ENCODE assay signal across 8 mouse cellular contexts in genomic region chr4:117288927-117289801, GRCm38 (mm10). TPM values are rescaled to one million over a fixed set of nuclear protein-coding genes. Genes with fewer than 3 reads are reported as not detected.
DNase-seq lines count a peak whose midpoint lies in the region; ATAC-seq and TF ChIP-seq lines count a peak whose summit lies in the region.

No protein-coding gene starts in this region.

- under 1% methylated on average over 53 of the region's 80 CpGs for WGBS in heart, embryonic 11.5 days (ENCODE audit: insufficient replicate concordance)
- under 1% methylated on average over 66 of the region's 80 CpGs for WGBS in kidney, embryonic 15.5 days
- 1% methylated on average over 79 of the region's 80 CpGs for WGBS in liver, embryonic 15.5 days (ENCODE audit: insufficient replicate concordance)
- under 1% methylated on average over 58 of the region's 80 CpGs for WGBS in stomach, embryonic 15.5 days

- ATAC-seq in CD4-positive, CD25-positive, alpha-beta regulatory T cell, adult 4 months, result peak; percentile 81
- peak; percentile 89 for ATAC-seq in heart, embryonic 11.5 days (replicated peaks; ENCODE audit: insufficient number of reproducible peaks, low FRiP score, low TSS enrichment)
- ATAC-seq in kidney, embryonic 15.5 days (replicated peaks; ENCODE audit: low FRiP score), result peak; percentile 97
- peak; percentile 84 for ATAC-seq in liver, embryonic 15.5 days (ENCODE audit: insufficient read depth)
- ATAC-seq in stomach, embryonic 15.5 days (ENCODE audit: insufficient read depth, low FRiP score, low read depth), result peak; percentile 93

- H3K4me1 ChIP-seq in embryonic fibroblast, embryonic 13.5 days (ENCODE audit: control insufficient read depth, insufficient read depth, low read length), result peaks cover under 1% of the 10 kb centered on the region; the same call in 1 of the 2 replicates
- H3K4me1 ChIP-seq in heart, embryonic 11.5 days (ENCODE audit: control insufficient read depth, insufficient read depth, low read length), result peaks cover 26% of the 10 kb centered on the region
- H3K4me1 ChIP-seq in kidney, embryonic 15.5 days, result peaks cover 31% of the 10 kb centered on the region
- peaks cover 30% of the 10 kb centered on the region for H3K4me1 ChIP-seq in liver, embryonic 15.5 days (replicated peaks)
- peaks cover 17% of the 10 kb centered on the region for H3K4me1 ChIP-seq in stomach, embryonic 15.5 days

- H3K4me2 ChIP-seq in heart, embryonic 11.5 days, result peak overlapping the region; percentile 87
- H3K4me2 ChIP-seq in kidney, embryonic 15.5 days, result peak overlapping the region; percentile 67
- peak overlapping the region; percentile 93 for H3K4me2 ChIP-seq in liver, embryonic 15.5 days
- H3K4me2 ChIP-seq in stomach, embryonic 15.5 days, result peak overlapping the region; percentile 78

- peak; percentile 85 for DNase-seq in brain, adult 2 months (ENCODE audit: low read depth, low spot score)
- peak; percentile 87 for DNase-seq in neural tube, embryonic 10.5 days (ENCODE audit: extremely low spot score, low spot score)

- no peak for TF ChIP-seq CTCF in embryonic fibroblast, embryonic 13.5 days (IDR thresholded peaks at IDR 0.05; ENCODE audit: borderline replicate concordance, insufficient read depth, low read length)

- no peaks in the 10 kb centered on the region for H3K9me3 ChIP-seq in heart, embryonic 11.5 days (replicated peaks; ENCODE audit: control insufficient read depth, low read length)
- no peaks in the 10 kb centered on the region for H3K9me3 ChIP-seq in kidney, embryonic 15.5 days (replicated peaks)
- H3K9me3 ChIP-seq in liver, embryonic 15.5 days (replicated peaks), result no peaks in the 10 kb centered on the region
- no peaks in the 10 kb centered on the region for H3K9me3 ChIP-seq in stomach, embryonic 15.5 days

- H3K27me3 ChIP-seq in heart, embryonic 11.5 days (ENCODE audit: control insufficient read depth, insufficient read depth, low read length), result no peaks in the 10 kb centered on the region
- H3K27me3 ChIP-seq in kidney, embryonic 15.5 days, result peaks cover 7% of the 10 kb centered on the region; the same call in 1 of the 2 replicates
- H3K27me3 ChIP-seq in liver, embryonic 15.5 days, result no peaks in the 10 kb centered on the region
- no peaks in the 10 kb centered on the region for H3K27me3 ChIP-seq in stomach, embryonic 15.5 days (replicated peaks)

- peak overlapping the region; percentile 97 for H3K4me3 ChIP-seq in embryonic fibroblast, embryonic 13.5 days (ENCODE audit: insufficient read depth, low read length)
- H3K4me3 ChIP-seq in heart, embryonic 11.5 days (ENCODE audit: low read depth, low read length), result peak overlapping the region; percentile 80
- peak overlapping the region; percentile 80 for H3K4me3 ChIP-seq in kidney, embryonic 15.5 days (replicated peaks)
- peak overlapping the region; percentile 83 for H3K4me3 ChIP-seq in liver, embryonic 15.5 days (replicated peaks)
- H3K4me3 ChIP-seq in stomach, embryonic 15.5 days (replicated peaks), result peak overlapping the region; percentile 76

- peak overlapping the region; percentile 90 for H3K9ac ChIP-seq in heart, embryonic 11.5 days (ENCODE audit: low read depth, low read length)
- H3K9ac ChIP-seq in kidney, embryonic 15.5 days, result peak overlapping the region; percentile 67
- H3K9ac ChIP-seq in liver, embryonic 15.5 days, result peak overlapping the region; percentile 72
- peak overlapping the region; percentile 43 for H3K9ac ChIP-seq in stomach, embryonic 15.5 days

- peak; percentile 70 for TF ChIP-seq POLR2A in embryonic fibroblast, embryonic 13.5 days (IDR thresholded peaks at IDR 0.05; ENCODE audit: low read depth, low read length)

- peak overlapping the region; percentile 66 for H3K27ac ChIP-seq in embryonic fibroblast, embryonic 13.5 days (ENCODE audit: insufficient read depth, low read length)
- H3K27ac ChIP-seq in heart, embryonic 11.5 days (ENCODE audit: low read depth, low read length), result peak overlapping the region; percentile 97
- peak overlapping the region; percentile 97 for H3K27ac ChIP-seq in kidney, embryonic 15.5 days
- H3K27ac ChIP-seq in liver, embryonic 15.5 days (replicated peaks), result peak overlapping the region; percentile 91
- H3K27ac ChIP-seq in stomach, embryonic 15.5 days, result peak overlapping the region; percentile 96

- peaks cover 11% of the 10 kb centered on the region for H3K36me3 ChIP-seq in heart, embryonic 11.5 days (ENCODE audit: control insufficient read depth, insufficient read depth, low read length)
- H3K36me3 ChIP-seq in kidney, embryonic 15.5 days, result peaks cover 32% of the 10 kb centered on the region
- peaks cover 39% of the 10 kb centered on the region for H3K36me3 ChIP-seq in liver, embryonic 15.5 days (replicated peaks)
- H3K36me3 ChIP-seq in stomach, embryonic 15.5 days, result peaks cover 22% of the 10 kb centered on the region

RNA-seq across cellular contexts. Expression of gene Armh1, which starts 37.2 kb away (rescaled TPM):
- not detected for polyA plus RNA-seq in CD4-positive, CD25-positive, alpha-beta regulatory T cell, adult 4 months (2017; shearing (Covaris generic))
- 0.35 TPM in 1 of 2 replicates, not detected in the other for polyA plus RNA-seq in embryonic fibroblast, embryonic 13.5 days (2011; ENCODE audit: insufficient read length, low read depth, missing spikeins)
- 0.14 TPM in 1 of 2 replicates, not detected in the other for polyA plus RNA-seq in heart, embryonic 11.5 days (2014; fragmentation: Nextera tagmentation; extraction: Ambion mirVana)
- 0.12 and 0.38 TPM in 2 replicates for polyA plus RNA-seq in kidney, embryonic 15.5 days (2015; fragmentation: Nextera tagmentation; extraction: Ambion mirVana)
- polyA plus RNA-seq in liver, embryonic 15.5 days (2015; fragmentation: Nextera tagmentation; extraction: Ambion mirVana), result 0.12 TPM in 1 of 2 replicates, not detected in the other
- 0.32 and 0.46 TPM in 2 replicates for polyA plus RNA-seq in stomach, embryonic 15.5 days (2015; fragmentation: Nextera tagmentation; extraction: Ambion mirVana)

RNA-seq across cellular contexts. Expression of gene Tmem53, which starts 37.4 kb away (rescaled TPM):
- polyA plus RNA-seq in CD4-positive, CD25-positive, alpha-beta regulatory T cell, adult 4 months (2017; shearing (Covaris generic)), result under 1 TPM; 0.55 to 0.75 TPM
- polyA plus RNA-seq in embryonic fibroblast, embryonic 13.5 days (2011; ENCODE audit: insufficient read length, low read depth, missing spikeins), result 6.8 and 11.8 TPM in 2 replicates
- 16.0 and 16.5 TPM in 2 replicates for polyA plus RNA-seq in heart, embryonic 11.5 days (2014; fragmentation: Nextera tagmentation; extraction: Ambion mirVana)
- 14.9 and 16.5 TPM in 2 replicates for polyA plus RNA-seq in kidney, embryonic 15.5 days (2015; fragmentation: Nextera tagmentation; extraction: Ambion mirVana)
- polyA plus RNA-seq in liver, embryonic 15.5 days (2015; fragmentation: Nextera tagmentation; extraction: Ambion mirVana), result 6.7 and 9.9 TPM in 2 replicates
- polyA plus RNA-seq in stomach, embryonic 15.5 days (2015; fragmentation: Nextera tagmentation; extraction: Ambion mirVana), result 13.2 and 13.5 TPM in 2 replicates

Comparison
In these comparisons a context has a peak if more than half of its experiments do, and no peak if none do; other contexts are left out.
1. Peak in every context shown above with its lines: DNase-seq, ATAC-seq, H3K4me3 ChIP-seq and H3K27ac ChIP-seq.